Mouse (Mus musculus) stomach, embryonic 16.5 days (tissue): ENCODE measurements around the gene Dusp5. TPM values are rescaled to one million over a fixed set of nuclear protein-coding genes. Genes with fewer than 3 reads are reported as not detected.

Experiments
- ATAC-seq: fragments of 200-750 bp; cut with Nextera tagmentation; 2 replicates; pipeline ENCODE4 v1.8.0; 2017; ENCODE audit warnings: moderate number of reproducible peaks, moderate TSS enrichment; ENCODE audit not compliant: insufficient read depth, low FRiP score
- H3K27ac ChIP-seq: fragments of 300-500 bp; sonication (generic); 2 replicates; pipeline ENCODE4 v1.5.1; 2014; ENCODE audit warnings: low read length
- H3K27me3 ChIP-seq: fragments of 300-500 bp; sonication (generic); 2 replicates; pipeline ENCODE4 v1.6.1; 2014; ENCODE audit warnings: low read length, control low read depth, mixed read lengths; ENCODE audit not compliant: control insufficient read depth, insufficient read depth
- H3K36me3 ChIP-seq: fragments of 300-500 bp; sonication (generic); 2 replicates; pipeline ENCODE4 v1.6.1; 2014; ENCODE audit warnings: low read length; ENCODE audit not compliant: control insufficient read depth, insufficient read depth
- H3K4me1 ChIP-seq: fragments of 300-500 bp; sonication (generic); 2 replicates; pipeline ENCODE4 v1.6.1; 2014; ENCODE audit warnings: low read length, control low read depth, mixed read lengths; ENCODE audit not compliant: control insufficient read depth, insufficient read depth
- H3K4me2 ChIP-seq: fragments of 300-500 bp; sonication (generic); 2 replicates; pipeline ENCODE4 v1.6.1; 2014; ENCODE audit warnings: low read depth, low read length, mixed read lengths
- H3K4me3 ChIP-seq: fragments of 300-500 bp; sonication (generic); replicated peaks from 2 replicates; pipeline ENCODE4 v1.5.1; 2014; ENCODE audit warnings: mild to moderate bottlenecking, low read length
- H3K9ac ChIP-seq: fragments of 300-500 bp; sonication (generic); 2 replicates; pipeline ENCODE4 v1.6.1; 2014; ENCODE audit warnings: low read length
- H3K9me3 ChIP-seq: fragments of 300-500 bp; sonication (generic); replicated peaks from 2 replicates; pipeline ENCODE4 v1.6.1; 2016; ENCODE audit warnings: low read length, control low read depth; ENCODE audit not compliant: control insufficient read depth
- WGBS: fragments of 180-500 bp; shearing (Covaris S2); extraction: QIAGEN DNeasy Blood & Tissue Kit; methylation state at CpG from one replicate; pipeline ENCODE4 v1.1.7; 2014; 5-methylcytosine and 5-hydroxymethylcytosine counted together
- polyA plus RNA-seq: library from polyadenylated mRNA; unstranded; fragments of >200 nt; fragmentation: Nextera tagmentation; extraction: Ambion mirVana; gene quantifications from 2 replicates; pipeline ENCODE4 v1.2.1, GENCODE M21; 2015

Gene Dusp5
- polyA plus RNA-seq, 1 experiment from 2014 or later = 5.9 TPM

- 4% methylated on average over 13 of the region's 13 CpGs for WGBS
These were observed 733 bp upstream of the Dusp5 start for GRCm38 (mm10) chr19:53528131-53528621.

GRCm38 (mm10) chr19:53529455-53529704 is 471 bp downstream of the Dusp5 start:
- no peak overlapping the region for H3K27ac ChIP-seq

More at GRCm38 (mm10) chr19:53528131-53528621, 733 bp upstream of the Dusp5 start:
- Histone ChIP-seq H3K27me3 (peaks cover 7% of the 10 kb centered on the region; the same call in 1 of the 2 replicates), H3K27ac (peak overlapping the region; percentile 55; the same call in 1 of the 2 replicates), H3K9me3 (no peaks in the 10 kb centered on the region), H3K9ac (peak overlapping the region; percentile 85), H3K4me1 (peaks cover 12% of the 10 kb centered on the region; the same call in 1 of the 2 replicates), H3K4me3 (peak overlapping the region; percentile 67), H3K4me2 (peak overlapping the region; percentile 92), H3K36me3 (no peaks in the 10 kb centered on the region)
- ATAC-seq = no peak

GRCm38 (mm10) chr19:53529705-53530562 is 1.0 kb downstream of the Dusp5 start:
- no peak overlapping the region for H3K27ac ChIP-seq
- no peaks in the 10 kb centered on the region for H3K9me3 ChIP-seq
- H3K4me3 ChIP-seq = peak overlapping the region; percentile 67
- 9% methylated on average over 31 of the region's 31 CpGs for WGBS
- peak; percentile 7; the same call in 1 of the 2 replicates for ATAC-seq
- H3K4me1 ChIP-seq = peaks cover 12% of the 10 kb centered on the region; the same call in 1 of the 2 replicates
- peaks cover 7% of the 10 kb centered on the region; the same call in 1 of the 2 replicates for H3K27me3 ChIP-seq
- H3K36me3 ChIP-seq = no peaks in the 10 kb centered on the region
- peak overlapping the region; percentile 85 for H3K9ac ChIP-seq
- H3K4me2 ChIP-seq = peak overlapping the region; percentile 92

More at GRCm38 (mm10) chr19:53529455-53529704, 471 bp downstream of the Dusp5 start:
- Histone ChIP-seq H3K4me1 (peaks cover 12% of the 10 kb centered on the region; the same call in 1 of the 2 replicates), H3K4me2 (peak overlapping the region; percentile 92), H3K4me3 (peak overlapping the region; percentile 67), H3K9ac (peak overlapping the region; percentile 85), H3K36me3 (no peaks in the 10 kb centered on the region), H3K9me3 (no peaks in the 10 kb centered on the region), H3K27me3 (peaks cover 7% of the 10 kb centered on the region; the same call in 1 of the 2 replicates)
- under 1% methylated on average over 28 of the region's 36 CpGs for WGBS
- ATAC-seq = no peak

GRCm38 (mm10) chr19:53531416-53531815 is 2.5 kb downstream of the Dusp5 start:
- no peak overlapping the region for H3K4me2 ChIP-seq
- H3K4me3 ChIP-seq = no peak overlapping the region
- H3K9me3 ChIP-seq = no peaks in the 10 kb centered on the region
- H3K27ac ChIP-seq = no peak overlapping the region
- peaks cover 7% of the 10 kb centered on the region; the same call in 1 of the 2 replicates for H3K27me3 ChIP-seq
- no peaks in the 10 kb centered on the region for H3K36me3 ChIP-seq
- H3K9ac ChIP-seq = peak overlapping the region; percentile 42; the same call in 1 of the 2 replicates
- 62% methylated on average over 10 of the region's 10 CpGs for WGBS
- no peak for ATAC-seq
- H3K4me1 ChIP-seq = peaks cover 12% of the 10 kb centered on the region; the same call in 1 of the 2 replicates

GRCm38 (mm10) chr19:53532021-53532420 is 3.1 kb downstream of the Dusp5 start:
- Histone ChIP-seq H3K9me3 (no peaks in the 10 kb centered on the region), H3K4me1 (peaks cover 12% of the 10 kb centered on the region; the same call in 1 of the 2 replicates), H3K27ac (no peak overlapping the region), H3K9ac (no peak overlapping the region), H3K4me3 (no peak overlapping the region), H3K4me2 (no peak overlapping the region), H3K36me3 (no peaks in the 10 kb centered on the region), H3K27me3 (peaks cover 8% of the 10 kb centered on the region; the same call in 1 of the 2 replicates)
- WGBS = 43% methylated on average over 6 of the region's 6 CpGs
- no peak for ATAC-seq

- Histone ChIP-seq H3K4me1 (peaks cover 12% of the 10 kb centered on the region; the same call in 1 of the 2 replicates), H3K9ac (no peak overlapping the region), H3K27me3 (peaks cover 6% of the 10 kb centered on the region; the same call in 1 of the 2 replicates), H3K36me3 (no peaks in the 10 kb centered on the region), H3K4me3 (no peak overlapping the region), H3K9me3 (no peaks in the 10 kb centered on the region), H3K27ac (no peak overlapping the region), H3K4me2 (no peak overlapping the region)
- 47% methylated on average over 6 of the region's 6 CpGs for WGBS
- ATAC-seq = no peak
These were observed 3.8 kb downstream of the Dusp5 start for GRCm38 (mm10) chr19:53532676-53533075.

- peaks cover 6% of the 10 kb centered on the region; the same call in 1 of the 2 replicates for H3K27me3 ChIP-seq
- H3K36me3 ChIP-seq = no peaks in the 10 kb centered on the region
- ATAC-seq = no peak
- H3K4me1 ChIP-seq = peaks cover 9% of the 10 kb centered on the region; the same call in 1 of the 2 replicates
- 79% methylated on average over 7 of the region's 7 CpGs for WGBS
- no peak overlapping the region for H3K4me2 ChIP-seq
- no peaks in the 10 kb centered on the region for H3K9me3 ChIP-seq
- no peak overlapping the region for H3K27ac ChIP-seq
- no peak overlapping the region for H3K4me3 ChIP-seq
- H3K9ac ChIP-seq = no peak overlapping the region
These were observed 4.3 kb downstream of the Dusp5 start for GRCm38 (mm10) chr19:53533236-53533635.

GRCm38 (mm10) chr19:53533810-53534601 is 5.1 kb downstream of the Dusp5 start:
- H3K27ac ChIP-seq = no peak overlapping the region
- peaks cover 7% of the 10 kb centered on the region; the same call in 1 of the 2 replicates for H3K4me1 ChIP-seq
- H3K9ac ChIP-seq = no peak overlapping the region
- no peak overlapping the region for H3K4me3 ChIP-seq
- no peaks in the 10 kb centered on the region for H3K9me3 ChIP-seq
- no peaks in the 10 kb centered on the region for H3K36me3 ChIP-seq
- no peak for ATAC-seq
- 90% methylated on average over 15 of the region's 15 CpGs for WGBS
- H3K27me3 ChIP-seq = peaks cover 6% of the 10 kb centered on the region; the same call in 1 of the 2 replicates
- no peak overlapping the region for H3K4me2 ChIP-seq
